Mouse (Mus musculus) embryonic facial prominence, embryonic 10.5 days (tissue): ENCODE measurements around the gene Car5b. TPM values are rescaled to one million over a fixed set of nuclear protein-coding genes. Genes with fewer than 3 reads are reported as not detected.

Experiments used
- DNase-seq: peaks from one replicate; pipeline ENCODE4 v3.0.0-alpha.2; 2017; ENCODE audit warnings: low spot score
- H3K27ac ChIP-seq: fragments of 300-500 bp; sonication (generic); replicated peaks from 2 replicates; pipeline ENCODE4 v1.5.1; 2016; ENCODE audit warnings: mild to moderate bottlenecking
- H3K27me3 ChIP-seq: fragments of 300-500 bp; sonication (generic); replicated peaks from 2 replicates; pipeline ENCODE4 v1.6.1; 2016; ENCODE audit warnings: low read depth, mild to moderate bottlenecking; ENCODE audit not compliant: poor library complexity, severe bottlenecking
- H3K36me3 ChIP-seq: fragments of 300-500 bp; sonication (generic); replicated peaks from 2 replicates; pipeline ENCODE4 v1.6.1; 2016; ENCODE audit warnings: mild to moderate bottlenecking, moderate library complexity
- H3K4me1 ChIP-seq: fragments of 300-500 bp; sonication (generic); 2 replicates; pipeline ENCODE4 v1.6.1; 2016
- H3K4me3 ChIP-seq: fragments of 300-500 bp; sonication (generic); 2 replicates; pipeline ENCODE4 v1.5.1; 2016; ENCODE audit warnings: mild to moderate bottlenecking, moderate library complexity
- H3K9me3 ChIP-seq: fragments of 300-500 bp; sonication (generic); 2 replicates; pipeline ENCODE4 v1.6.1; 2016; ENCODE audit warnings: mild to moderate bottlenecking
- WGBS: fragments of 180-500 bp; shearing (Covaris S2); methylation state at CpG from one replicate; pipeline ENCODE4 v1.1.7; 2016; 5-methylcytosine and 5-hydroxymethylcytosine counted together
- polyA plus RNA-seq: library from polyadenylated mRNA; unstranded; fragments of >200 nt; fragmentation: Nextera tagmentation; extraction: Ambion mirVana; gene quantifications from 2 replicates; pipeline ENCODE4 v1.2.1, GENCODE M21; 2016

The Car5b gene
- polyA plus RNA-seq, 1 experiment from 2014 or later = 0.34 TPM

- peak overlapping the region; percentile 71 for H3K4me3 ChIP-seq
- peaks cover 42% of the 10 kb centered on the region for H3K36me3 ChIP-seq
- no peaks in the 10 kb centered on the region for H3K9me3 ChIP-seq
- H3K4me1 ChIP-seq = peaks cover 4% of the 10 kb centered on the region; the same call in 1 of the 2 replicates
- no peak for DNase-seq
- H3K27ac ChIP-seq = peak overlapping the region; percentile 95
- 34% methylated on average over 12 of the region's 12 CpGs for WGBS
- H3K27me3 ChIP-seq = peaks cover 66% of the 10 kb centered on the region
These were observed 70.4 kb downstream of the Car5b start for GRCm38 (mm10) chrX:163957381-163957780.

- H3K36me3 ChIP-seq = peaks cover 95% of the 10 kb centered on the region
- WGBS = 100% methylated on average over 1 of the region's 1 CpGs
These were observed 76.2 kb downstream of the Car5b start for GRCm38 (mm10) chrX:163951618-163952017.

GRCm38 (mm10) chrX:163944381-163944780 lies 83.4 kb downstream of the Car5b start:
- 90% methylated on average over 3 of the region's 3 CpGs for WGBS
- no peak overlapping the region for H3K4me3 ChIP-seq
- no peak for DNase-seq
- H3K4me1 ChIP-seq = no peaks in the 10 kb centered on the region
- peaks cover 75% of the 10 kb centered on the region for H3K36me3 ChIP-seq
- H3K9me3 ChIP-seq = no peaks in the 10 kb centered on the region
- peaks cover 38% of the 10 kb centered on the region for H3K27me3 ChIP-seq
- H3K27ac ChIP-seq = no peak overlapping the region

More at GRCm38 (mm10) chrX:163951618-163952017, 76.2 kb downstream of the Car5b start:
- DNase-seq = no peak
- Histone ChIP-seq H3K9me3 (no peaks in the 10 kb centered on the region), H3K4me3 (no peak overlapping the region), H3K4me1 (no peaks in the 10 kb centered on the region), H3K27ac (no peak overlapping the region), H3K27me3 (peaks cover 62% of the 10 kb centered on the region)

- DNase-seq = no peak
- Histone ChIP-seq H3K9me3 (no peaks in the 10 kb centered on the region), H3K27ac (no peak overlapping the region), H3K36me3 (peaks cover 53% of the 10 kb centered on the region), H3K4me3 (no peak overlapping the region), H3K27me3 (peaks cover 65% of the 10 kb centered on the region), H3K4me1 (no peaks in the 10 kb centered on the region)
- whole genome bisulfite sequencing = 89% methylated on average over 6 of the region's 6 CpGs
These were observed 89.2 kb downstream of the Car5b start for GRCm38 (mm10) chrX:163938587-163938986.

GRCm38 (mm10) chrX:163934731-163935130 lies 93.1 kb downstream of the Car5b start:
- Histone ChIP-seq H3K36me3 (peaks cover 28% of the 10 kb centered on the region), H3K4me3 (no peak overlapping the region), H3K9me3 (no peaks in the 10 kb centered on the region), H3K4me1 (no peaks in the 10 kb centered on the region), H3K27me3 (peaks cover 68% of the 10 kb centered on the region), H3K27ac (no peak overlapping the region)
- no peak for DNase-seq
- WGBS = 87% methylated on average over 8 of the region's 8 CpGs

- Histone ChIP-seq H3K4me1 (no peaks in the 10 kb centered on the region), H3K27ac (no peak overlapping the region), H3K4me3 (no peak overlapping the region), H3K36me3 (no peaks in the 10 kb centered on the region), H3K9me3 (no peaks in the 10 kb centered on the region), H3K27me3 (peaks cover 43% of the 10 kb centered on the region)
- no peak for DNase-seq
These were observed 98.2 kb downstream of the Car5b start for GRCm38 (mm10) chrX:163929550-163929949.

Other genes with a start within 250 kb of the Car5b start
- 20.8 and 22.7 TPM in 2 replicates for gene Ap1s2, start 119.0 kb downstream of the Car5b start, polyA plus RNA-seq
- gene Zrsr2, start 69.3 kb downstream of the Car5b start, polyA plus RNA-seq = 67.8 and 82.6 TPM in 2 replicates
- gene Siah1b, start 48.5 kb upstream of the Car5b start, polyA plus RNA-seq = 45.8 and 47.0 TPM in 2 replicates
- gene Cltrn, start 60.8 kb upstream of the Car5b start, polyA plus RNA-seq = 0.33 and 0.39 TPM in 2 replicates
- gene Ace2, start 111.3 kb upstream of the Car5b start, polyA plus RNA-seq = 0.11 and 0.12 TPM in 2 replicates
- 0.08 and 0.20 TPM in 2 replicates for gene Bmx, start 230.2 kb upstream of the Car5b start, polyA plus RNA-seq
- 8.0 and 10.0 TPM in 2 replicates for gene Pir, start 241.4 kb upstream of the Car5b start, polyA plus RNA-seq